In the genomic region with DNA sequence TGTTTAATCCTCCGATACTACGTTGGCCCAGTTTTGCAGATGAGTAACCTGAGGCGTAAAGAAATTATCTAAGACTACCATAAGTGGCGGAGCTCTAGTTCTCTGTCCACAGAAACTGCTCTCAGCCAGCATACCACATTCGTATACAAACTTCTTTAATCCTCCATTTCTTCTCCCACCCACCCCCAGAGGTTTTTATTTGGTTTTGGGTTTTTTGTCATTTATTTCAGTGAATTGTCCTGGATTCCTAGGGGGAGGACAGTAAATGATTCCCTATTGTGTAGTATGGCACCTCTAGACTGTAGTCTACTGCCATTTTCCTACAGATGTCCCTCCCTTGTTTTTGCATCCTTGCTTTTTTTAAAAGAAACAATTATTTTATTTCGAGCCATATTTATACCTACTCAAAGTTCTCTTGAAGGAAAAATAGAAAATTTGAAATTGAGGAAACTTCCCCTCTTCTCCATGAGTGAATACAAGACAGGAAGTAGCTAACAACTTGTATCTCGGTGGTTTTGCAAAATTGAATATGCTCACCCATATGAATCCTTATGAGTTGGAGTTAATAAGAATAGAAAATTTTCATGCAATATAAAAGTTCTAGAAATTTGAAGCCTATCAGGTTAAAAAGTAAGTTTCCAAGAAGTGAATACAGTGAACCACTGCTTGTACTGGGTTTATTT, we compare ENCODE assay signal across 8 mouse cellular contexts. TPM values are rescaled to one million over a fixed set of nuclear protein-coding genes. Genes with fewer than 3 reads are reported as not detected.
DNase-seq lines count a peak whose midpoint lies in the region; ATAC-seq and TF ChIP-seq lines count a peak whose summit lies in the region.

No protein-coding gene starts in this region.

- WGBS in liver, adult 2 months = 2% methylated on average over 7 of the region's 7 CpGs
- WGBS in hindbrain, embryonic 13.5 days = 15% methylated on average over 7 of the region's 7 CpGs
- 18% methylated on average over 7 of the region's 7 CpGs for WGBS in midbrain, embryonic 15.5 days

- ATAC-seq in hindbrain, embryonic 13.5 days (ENCODE audit: low FRiP score) = no peak
- ATAC-seq in midbrain, embryonic 15.5 days (replicated peaks) = no peak

- peak overlapping the region; percentile 86 for H3K27ac ChIP-seq in liver, adult 2 months (replicated peaks; ENCODE audit: insufficient read depth, low read depth, low read length)
- peak overlapping the region; percentile 95 for H3K27ac ChIP-seq in hindbrain, embryonic 13.5 days
- peak overlapping the region; percentile 87 for H3K27ac ChIP-seq in midbrain, embryonic 15.5 days

- peak overlapping the region; percentile 74 for H3K4me2 ChIP-seq in hindbrain, embryonic 13.5 days
- peak overlapping the region; percentile 57 for H3K4me2 ChIP-seq in midbrain, embryonic 15.5 days

- H3K27me3 ChIP-seq in liver, adult 2 months (ENCODE audit: control insufficient read depth, insufficient read depth, low read length) = no peaks in the 10 kb centered on the region
- H3K27me3 ChIP-seq in hindbrain, embryonic 13.5 days = no peaks in the 10 kb centered on the region
- H3K27me3 ChIP-seq in midbrain, embryonic 15.5 days (replicated peaks) = no peaks in the 10 kb centered on the region

- no peak for TF ChIP-seq POLR2A in liver, adult 2 months (IDR thresholded peaks at IDR 0.05; ENCODE audit: extremely low read depth, insufficient read depth, low read length)
- no peak for TF ChIP-seq POLR2A in brain, embryonic 14.5 days (IDR thresholded peaks at IDR 0.05; ENCODE audit: borderline replicate concordance, extremely low read depth, insufficient read depth, insufficient read length, poor library complexity, severe bottlenecking)

- peaks cover 12% of the 10 kb centered on the region for H3K4me1 ChIP-seq in liver, adult 2 months (ENCODE audit: control insufficient read depth, insufficient read depth, low read length)
- peaks cover 12% of the 10 kb centered on the region for H3K4me1 ChIP-seq in hindbrain, embryonic 13.5 days (replicated peaks)
- H3K4me1 ChIP-seq in midbrain, embryonic 15.5 days = peaks cover 18% of the 10 kb centered on the region

- H3K9ac ChIP-seq in liver, adult 2 months (ENCODE audit: low read depth, low read length) = peak overlapping the region; percentile 82
- H3K9ac ChIP-seq in hindbrain, embryonic 13.5 days = peak overlapping the region; percentile 93
- H3K9ac ChIP-seq in midbrain, embryonic 15.5 days = peak overlapping the region; percentile 89

- peaks cover 6% of the 10 kb centered on the region; the same call in 1 of the 2 replicates for H3K79me2 ChIP-seq in liver, adult 2 months (ENCODE audit: control insufficient read depth, insufficient read depth, low read length)

- H3K9me3 ChIP-seq in hindbrain, embryonic 13.5 days = no peaks in the 10 kb centered on the region
- H3K9me3 ChIP-seq in midbrain, embryonic 15.5 days = no peaks in the 10 kb centered on the region

- TF ChIP-seq CTCF in liver, adult 2 months (IDR thresholded peaks at IDR 0.05; ENCODE audit: low read depth, low read length) = no peak
- no peak for TF ChIP-seq CTCF in brain, embryonic 14.5 days (IDR thresholded peaks at IDR 0.05; ENCODE audit: borderline replicate concordance, extremely low read depth, insufficient read depth, insufficient read length)

- peak overlapping the region; percentile 68 for H3K4me3 ChIP-seq in liver, adult 2 months (ENCODE audit: insufficient read depth, low read depth, low read length)
- H3K4me3 ChIP-seq in hindbrain, embryonic 13.5 days = peak overlapping the region; percentile 79
- peak overlapping the region; percentile 91 for H3K4me3 ChIP-seq in midbrain, embryonic 15.5 days

- no peak for DNase-seq in liver, adult 2 months (ENCODE audit: extremely low read depth, low read depth, low spot score)
- DNase-seq in liver = no peak
- peak; percentile 30 for DNase-seq in brain, embryonic 14.5 days (ENCODE audit: low read depth)
- no peak for DNase-seq in frontal cortex, postnatal 36 days (ENCODE audit: low spot score in 2 of 2)
- DNase-seq in layer of hippocampus, postnatal 14 days (ENCODE audit: low spot score in 2 of 2) = no peak
- no peak for DNase-seq in left cerebral cortex, adult 11 months (ENCODE audit: low spot score)

- no peaks in the 10 kb centered on the region for H3K36me3 ChIP-seq in liver, adult 2 months (ENCODE audit: control insufficient read depth, insufficient read depth, low read length)
- H3K36me3 ChIP-seq in hindbrain, embryonic 13.5 days = no peaks in the 10 kb centered on the region
- no peaks in the 10 kb centered on the region for H3K36me3 ChIP-seq in midbrain, embryonic 15.5 days (replicated peaks)

RNA-seq across cellular contexts. Expression of gene Sugct, which starts 0.7 kb away (rescaled TPM):
- 22.8 and 25.4 TPM in 2 replicates for total RNA-seq in liver, adult 2 months (2014; rRNA removed)
- 10.9 and 12.7 TPM in 2 replicates for polyA plus RNA-seq in liver, adult 2 months (2012; rRNA removed)
- polyA plus RNA-seq in brain, embryonic 14.5 days (2012; rRNA removed) = 1.2 and 1.7 TPM in 2 replicates
- polyA plus RNA-seq in hindbrain, embryonic 13.5 days (2015; fragmentation: Nextera tagmentation; extraction: Ambion mirVana) = 3.4 and 3.5 TPM in 2 replicates
- 3.1 and 3.3 TPM in 2 replicates for polyA plus RNA-seq in midbrain, embryonic 15.5 days (2015; fragmentation: Nextera tagmentation; extraction: Ambion mirVana)
- 1 to 10 TPM; 1.5 to 2.5 TPM for total RNA-seq in layer of hippocampus, postnatal 14 days (2021)

RNA-seq across cellular contexts. Expression of gene Mplkip, which starts 1.0 kb away (rescaled TPM):
- 8.4 and 10.5 TPM in 2 replicates for total RNA-seq in liver, adult 2 months (2014; rRNA removed)
- 4.8 and 6.0 TPM in 2 replicates for polyA plus RNA-seq in liver, adult 2 months (2012; rRNA removed)
- 16.7 and 18.2 TPM in 2 replicates for polyA plus RNA-seq in brain, embryonic 14.5 days (2012; rRNA removed)
- 46.4 and 47.4 TPM in 2 replicates for polyA plus RNA-seq in hindbrain, embryonic 13.5 days (2015; fragmentation: Nextera tagmentation; extraction: Ambion mirVana)
- 36.4 and 40.4 TPM in 2 replicates for polyA plus RNA-seq in midbrain, embryonic 15.5 days (2015; fragmentation: Nextera tagmentation; extraction: Ambion mirVana)
- total RNA-seq in layer of hippocampus, postnatal 14 days (2021) = 10 to 100 TPM; 18.4 to 19.5 TPM
